Mouse (Mus musculus) embryonic facial prominence, embryonic 15.5 days (tissue): ENCODE measurements around the gene Llcfc1. TPM values are rescaled to one million over a fixed set of nuclear protein-coding genes. Genes with fewer than 3 reads are reported as not detected.

Experiments used
- ATAC-seq: fragments of 200-750 bp; cut with Nextera tagmentation; 2 replicates; pipeline ENCODE4 v1.8.0; 2017; ENCODE audit warnings: low read depth, moderate TSS enrichment; ENCODE audit not compliant: insufficient number of reproducible peaks, low FRiP score, low TSS enrichment
- H3K27ac ChIP-seq: fragments of 300-500 bp; sonication (generic); replicated peaks from 2 replicates; pipeline ENCODE4 v1.5.1; 2015; ENCODE audit warnings: mild to moderate bottlenecking, inconsistent platforms
- H3K27me3 ChIP-seq: fragments of 300-500 bp; sonication (generic); 2 replicates; pipeline ENCODE4 v1.6.1; 2015; ENCODE audit warnings: inconsistent platforms
- H3K36me3 ChIP-seq: fragments of 300-500 bp; sonication (generic); 2 replicates; pipeline ENCODE4 v1.6.1; 2015; ENCODE audit warnings: mild to moderate bottlenecking, inconsistent platforms
- H3K4me1 ChIP-seq: fragments of 300-500 bp; sonication (generic); 2 replicates; pipeline ENCODE4 v1.6.1; 2015; ENCODE audit warnings: inconsistent platforms
- H3K4me2 ChIP-seq: fragments of 300-500 bp; sonication (generic); replicated peaks from 2 replicates; pipeline ENCODE4 v1.6.1; 2015; ENCODE audit warnings: mild to moderate bottlenecking, inconsistent platforms
- H3K4me3 ChIP-seq: fragments of 300-500 bp; sonication (generic); replicated peaks from 2 replicates; pipeline ENCODE4 v1.5.1; 2015; ENCODE audit warnings: mild to moderate bottlenecking, inconsistent platforms
- H3K9ac ChIP-seq: fragments of 300-500 bp; sonication (generic); 2 replicates; pipeline ENCODE4 v1.6.1; 2015; ENCODE audit warnings: inconsistent platforms
- H3K9me3 ChIP-seq: fragments of 300-500 bp; sonication (generic); replicated peaks from 2 replicates; pipeline ENCODE4 v1.6.1; 2016; ENCODE audit warnings: inconsistent platforms
- WGBS: fragments of 180-500 bp; shearing (Covaris S2); methylation state at CpG from one replicate; pipeline ENCODE4 v1.1.7; 2015; 5-methylcytosine and 5-hydroxymethylcytosine counted together
- polyA plus RNA-seq: library from polyadenylated mRNA; unstranded; fragments of >200 nt; fragmentation: Nextera tagmentation; extraction: Ambion mirVana; gene quantifications from 2 replicates; pipeline ENCODE4 v1.2.1, GENCODE M21; 2015

The Llcfc1 gene
- polyA plus RNA-seq, 1 experiment from 2014 or later, result not detected

DNA sequence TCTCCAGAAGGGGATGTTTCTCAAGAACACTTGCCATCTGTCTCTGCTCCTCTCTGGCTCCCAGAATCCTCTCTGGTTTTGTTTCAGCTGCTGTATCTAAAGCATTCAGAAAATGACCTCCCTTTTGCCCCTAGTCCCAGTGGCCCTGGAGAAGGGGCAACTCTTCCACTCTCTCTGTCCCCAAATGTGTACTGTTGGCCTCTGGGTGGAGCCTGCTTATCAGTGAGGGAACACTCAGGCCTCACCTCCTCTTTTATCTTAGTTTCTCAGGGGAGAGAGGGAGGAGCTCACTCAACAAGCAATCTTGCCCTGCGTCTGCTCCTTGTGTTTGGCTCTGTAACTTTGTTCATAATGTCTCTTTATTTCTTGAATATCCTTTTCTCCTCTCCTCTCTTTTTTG is 19.9 kb downstream of the Llcfc1 start, which contains the start of gene Kel:
Gene Kel (minus strand): TSS at position 217 of the 400 bp plus-strand sequence.
- no peaks in the 10 kb centered on the region for H3K27me3 ChIP-seq
- no peak within 1 kb of the TSS for H3K9ac ChIP-seq
- H3K36me3 ChIP-seq, result no peaks in the 10 kb centered on the region
- no peak within 1 kb of the TSS for H3K4me3 ChIP-seq
- no peak for ATAC-seq
- 39% methylated on average over 1 of the region's 1 CpGs for WGBS
- no peak within 1 kb of the TSS for H3K27ac ChIP-seq
- H3K9me3 ChIP-seq, result no peaks in the 10 kb centered on the region
- no peak within 1 kb of the TSS for H3K4me2 ChIP-seq
- no peaks in the 10 kb centered on the region for H3K4me1 ChIP-seq

DNA sequence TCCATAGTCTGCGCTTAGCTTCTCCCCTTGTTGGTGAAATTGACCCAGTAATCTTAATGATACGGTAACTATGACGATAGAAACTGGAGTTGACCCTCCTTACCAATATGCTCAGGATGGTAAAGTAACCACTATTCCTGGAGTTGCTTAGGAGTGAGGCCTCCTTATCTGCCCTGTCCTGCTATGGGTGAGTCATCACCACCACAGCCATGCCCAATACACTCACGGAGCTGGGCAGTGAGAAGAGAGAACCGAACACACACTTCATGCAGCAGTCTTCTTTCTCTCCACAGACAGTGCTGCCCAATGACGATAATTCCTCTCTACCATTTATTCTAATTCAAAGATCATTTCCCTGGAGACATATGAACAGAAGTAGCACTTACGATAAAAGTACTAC is 22.0 kb downstream of the Llcfc1 start:
- no peak overlapping the region for H3K27ac ChIP-seq
- no peak for ATAC-seq
- H3K36me3 ChIP-seq, result no peaks in the 10 kb centered on the region
- H3K4me3 ChIP-seq, result no peak overlapping the region
- 86% methylated on average over 7 of the region's 7 CpGs for WGBS
- H3K4me2 ChIP-seq, result no peak overlapping the region
- no peaks in the 10 kb centered on the region for H3K9me3 ChIP-seq
- no peaks in the 10 kb centered on the region for H3K27me3 ChIP-seq
- no peak overlapping the region for H3K9ac ChIP-seq
- no peaks in the 10 kb centered on the region for H3K4me1 ChIP-seq

DNA sequence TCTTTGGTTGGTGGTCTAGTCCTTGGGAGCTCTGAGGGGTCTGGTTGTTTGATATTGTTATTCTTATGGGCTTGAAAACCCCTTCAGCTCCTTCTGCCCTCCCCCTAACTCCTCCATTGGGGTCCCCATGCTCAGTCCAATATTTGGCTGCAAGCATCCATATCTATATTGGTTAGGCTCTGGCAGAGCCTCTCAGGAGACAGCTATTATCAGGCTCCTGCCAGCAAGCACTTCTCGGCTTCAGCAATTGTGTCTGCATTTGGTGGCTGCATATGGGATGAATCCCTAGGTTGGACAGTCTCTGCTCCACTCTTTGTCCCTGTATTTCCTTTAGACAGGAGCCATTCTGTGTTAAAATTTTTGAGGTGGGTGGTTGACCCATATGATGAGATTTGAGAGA is 26.1 kb downstream of the Llcfc1 start:
- 64% methylated on average over 1 of the region's 1 CpGs for WGBS
- ATAC-seq, result no peak

DNA sequence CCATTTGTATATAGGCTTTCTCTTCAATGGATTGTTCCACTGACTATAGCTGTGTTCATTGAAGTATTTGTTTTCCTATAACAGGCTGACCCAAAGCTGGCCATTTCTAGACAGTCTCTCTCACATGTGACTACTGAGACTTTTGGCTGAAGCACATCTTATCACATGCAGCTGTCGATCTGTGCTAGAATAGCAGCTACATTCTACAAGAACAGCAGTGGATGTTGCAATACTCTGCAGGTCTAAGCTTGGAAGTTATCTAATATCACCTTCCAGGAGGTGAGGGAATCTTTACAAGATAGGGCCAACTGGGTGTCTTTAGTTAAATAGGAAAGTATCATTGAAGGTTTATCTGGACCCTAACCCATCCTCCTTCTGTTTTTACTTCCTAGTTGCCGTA is 37.2 kb downstream of the Llcfc1 start:
- no peak for ATAC-seq
- Histone ChIP-seq H3K27me3 (no peaks in the 10 kb centered on the region), H3K9me3 (no peaks in the 10 kb centered on the region), H3K9ac (no peak overlapping the region), H3K4me1 (no peaks in the 10 kb centered on the region), H3K4me2 (no peak overlapping the region), H3K4me3 (no peak overlapping the region), H3K36me3 (no peaks in the 10 kb centered on the region), H3K27ac (no peak overlapping the region)
- 77% methylated on average over 2 of the region's 2 CpGs for WGBS

More for the DNA sequence above, 26.1 kb downstream of the Llcfc1 start:
- H3K9me3 ChIP-seq, result no peaks in the 10 kb centered on the region
- H3K4me2 ChIP-seq, result no peak overlapping the region
- no peak overlapping the region for H3K9ac ChIP-seq
- H3K4me1 ChIP-seq, result no peaks in the 10 kb centered on the region
- H3K27me3 ChIP-seq, result no peaks in the 10 kb centered on the region
- H3K36me3 ChIP-seq, result no peaks in the 10 kb centered on the region
- H3K27ac ChIP-seq, result no peak overlapping the region
- no peak overlapping the region for H3K4me3 ChIP-seq

DNA sequence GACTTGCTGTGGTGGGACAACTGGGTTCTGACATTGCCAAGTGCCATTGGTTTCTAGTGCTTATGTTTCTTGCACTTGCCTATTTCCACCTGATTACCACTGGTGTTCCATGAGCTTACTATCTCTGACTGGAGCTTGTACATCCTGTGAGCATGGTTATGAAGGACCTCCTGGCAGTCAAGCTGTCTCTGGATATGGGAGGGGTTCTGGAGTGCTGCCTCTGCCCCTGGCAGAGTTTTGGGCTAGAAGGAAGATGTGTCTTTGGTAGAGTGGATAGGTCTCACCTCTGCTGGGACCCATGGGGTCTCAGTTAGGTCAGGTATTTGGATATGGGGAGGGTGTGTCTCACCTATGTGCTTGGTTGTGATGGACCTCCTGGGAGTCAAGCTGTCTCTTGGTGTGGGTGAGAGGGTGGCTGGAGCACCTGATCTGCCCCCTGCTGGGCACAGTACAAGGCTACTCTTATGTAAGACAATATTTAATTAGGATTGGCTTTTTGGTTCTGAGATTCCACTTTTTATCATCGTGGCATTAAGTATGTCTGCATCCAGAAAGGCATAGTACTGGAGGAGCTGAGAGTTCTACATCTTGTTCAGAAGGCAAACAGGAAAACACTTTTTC is 43.9 kb downstream of the Llcfc1 start:
- no peaks in the 10 kb centered on the region for H3K36me3 ChIP-seq
- no peaks in the 10 kb centered on the region for H3K9me3 ChIP-seq
- H3K4me2 ChIP-seq, result no peak overlapping the region
- H3K9ac ChIP-seq, result no peak overlapping the region
- no peaks in the 10 kb centered on the region for H3K27me3 ChIP-seq
- H3K4me3 ChIP-seq, result no peak overlapping the region
- 76% methylated on average over 1 of the region's 1 CpGs for WGBS
- ATAC-seq, result no peak
- no peaks in the 10 kb centered on the region for H3K4me1 ChIP-seq
- no peak overlapping the region for H3K27ac ChIP-seq

DNA sequence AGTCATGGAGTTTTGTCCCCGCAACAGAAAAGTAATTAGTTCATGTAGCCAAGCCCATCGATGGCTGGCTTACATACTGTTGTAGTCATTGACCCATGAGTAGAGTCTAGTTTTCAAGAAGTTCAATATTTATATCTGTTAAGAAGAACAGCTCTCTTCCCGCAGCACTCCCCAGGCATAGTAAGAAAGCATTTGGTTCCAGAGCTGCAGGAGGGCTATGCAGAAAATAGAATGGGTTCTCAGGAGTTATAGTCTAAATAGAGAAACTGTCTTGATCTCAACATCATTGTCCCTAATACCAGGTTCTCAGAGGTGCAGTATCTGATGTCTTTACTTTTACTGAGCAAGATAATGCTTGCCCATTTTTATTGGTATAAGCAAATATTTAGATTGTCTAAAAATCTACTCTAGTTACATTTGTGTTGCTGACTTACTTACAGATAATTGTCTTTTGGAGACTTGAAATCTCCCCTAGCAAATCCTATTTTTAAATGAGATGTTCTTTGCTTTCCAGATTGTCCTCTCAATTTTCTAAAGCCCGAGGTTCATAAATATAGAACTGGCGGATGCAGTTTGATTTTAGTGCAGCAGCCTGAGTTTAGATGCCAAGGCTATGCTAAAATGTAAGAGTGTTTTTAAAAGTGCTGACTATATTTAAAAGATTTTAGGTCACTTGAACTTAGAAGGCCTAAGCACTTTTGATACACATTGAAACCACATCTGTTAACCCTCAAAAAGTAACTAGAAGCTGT is 50.7 kb downstream of the Llcfc1 start:
- Histone ChIP-seq H3K4me2 (no peak overlapping the region), H3K4me1 (no peaks in the 10 kb centered on the region), H3K27ac (no peak overlapping the region), H3K36me3 (no peaks in the 10 kb centered on the region), H3K9me3 (no peaks in the 10 kb centered on the region), H3K27me3 (no peaks in the 10 kb centered on the region), H3K4me3 (no peak overlapping the region), H3K9ac (no peak overlapping the region)
- WGBS, result 84% methylated on average over 5 of the region's 5 CpGs
- ATAC-seq, result no peak

Other genes with a start within 250 kb of the Llcfc1 start
- not detected in 2 replicates for gene Gm10334, start 238.3 kb upstream of the Llcfc1 start, polyA plus RNA-seq
- 0.28 TPM in 1 of 2 replicates, not detected in the other for gene Prss1, start 225.5 kb upstream of the Llcfc1 start, polyA plus RNA-seq
- not detected in 2 replicates for gene Prss2, start 162.6 kb upstream of the Llcfc1 start, polyA plus RNA-seq
- gene Ephb6, start 78.9 kb upstream of the Llcfc1 start, polyA plus RNA-seq, result 27.4 and 28.4 TPM in 2 replicates
- 1.8 and 2.0 TPM in 2 replicates for gene Trpv6, start 48.0 kb upstream of the Llcfc1 start, polyA plus RNA-seq
- not detected in 2 replicates for gene Trpv5, start 3.7 kb upstream of the Llcfc1 start, polyA plus RNA-seq
- 0.81 and 0.94 TPM in 2 replicates for gene Kel, start 19.9 kb downstream of the Llcfc1 start, polyA plus RNA-seq
- gene Olfr459, start 90.7 kb downstream of the Llcfc1 start, polyA plus RNA-seq, result not detected in 2 replicates
- gene Pip, start 163.1 kb downstream of the Llcfc1 start, polyA plus RNA-seq, result not detected in 2 replicates
- gene Sval2, start 168.6 kb downstream of the Llcfc1 start, polyA plus RNA-seq, result not detected in 2 replicates